Mouse (Mus musculus) left cerebral cortex, postnatal 14 days (tissue): ENCODE data around the gene Tigar. TPM values are rescaled to one million over a fixed set of nuclear protein-coding genes. Genes with fewer than 3 reads are reported as not detected.

Experiments
- DNase-seq, 2 experiments: peaks; one replicate each; pipeline ENCODE4 v3.0.0; 2021 to 2022; ENCODE audit warnings: low spot score in 2 of 2, mixed read lengths in 1 of 2
- intact Hi-C: fragments of 180-260 bp; cut with DNase I; formaldehyde crosslinking; loops from one replicate; pipeline ENCODE4 v1.15.1; 2025
- total RNA-seq, 2 experiments: library from RNA; stranded (reverse); gene quantifications; 2 replicates each; pipeline ENCODE4 v1.2.3; 2021

Gene Tigar
- total RNA-seq, 2 experiments from 2014 or later = 24.7 to 25.5 TPM

- intact Hi-C loops = no loop called here
- DNase-seq = no peak
Observed at GRCm38 (mm10) chr6:127106189-127106588, 3.2 kb downstream of the Tigar start.

GRCm38 (mm10) chr6:127105107-127105506 lies 4.2 kb downstream of the Tigar start:
- peak; percentile 62 to 78 for DNase-seq
- intact Hi-C loops = no loop called here

- no peak for DNase-seq
- intact Hi-C loops = no loop called here
Observed at GRCm38 (mm10) chr6:127104396-127105029, 4.8 kb downstream of the Tigar start.

DNA sequence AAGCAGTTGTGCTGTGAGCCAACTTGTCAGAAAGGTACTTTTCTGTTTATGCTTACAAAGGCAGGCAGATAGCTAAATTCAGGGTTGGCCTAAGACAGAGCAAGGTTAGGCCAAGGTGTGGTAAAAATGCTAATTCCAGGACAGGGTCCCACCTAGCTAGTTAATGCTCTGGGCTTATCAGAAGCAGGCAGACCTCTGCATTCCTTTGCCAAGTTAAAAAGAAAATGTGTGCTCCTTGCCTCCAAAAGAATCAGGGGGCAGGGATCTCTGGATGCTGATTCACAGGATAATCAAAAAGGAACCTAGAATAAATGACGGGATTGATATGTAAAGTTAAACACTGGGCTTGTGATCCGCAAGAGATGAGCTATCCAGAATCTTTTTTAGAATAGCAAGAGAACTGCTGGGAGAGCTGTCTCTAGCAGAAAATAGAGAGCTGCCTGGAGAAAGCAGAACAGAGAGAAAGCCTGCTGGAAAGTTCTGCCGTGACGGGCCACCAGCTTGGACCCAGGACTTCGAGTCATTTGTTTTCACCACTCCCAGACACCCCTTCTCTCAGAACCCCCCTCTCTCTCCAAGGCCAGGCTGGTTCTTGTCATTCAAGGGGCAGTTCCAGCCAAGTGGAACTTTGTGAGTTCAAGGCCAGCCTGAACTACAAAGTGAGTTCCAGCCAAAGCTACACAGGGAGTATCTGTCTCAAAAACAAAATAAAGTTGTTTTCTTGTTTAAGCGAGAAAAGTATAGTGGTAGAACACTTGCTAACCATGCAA lies 5.7 kb downstream of the Tigar start:
- intact Hi-C loops = no loop called here
- no peak for DNase-seq

GRCm38 (mm10) chr6:127094565-127094964 lies 14.8 kb downstream of the Tigar start:
- DNase-seq = peak; percentile 32 to 33
- intact Hi-C loops = no loop called here

DNA sequence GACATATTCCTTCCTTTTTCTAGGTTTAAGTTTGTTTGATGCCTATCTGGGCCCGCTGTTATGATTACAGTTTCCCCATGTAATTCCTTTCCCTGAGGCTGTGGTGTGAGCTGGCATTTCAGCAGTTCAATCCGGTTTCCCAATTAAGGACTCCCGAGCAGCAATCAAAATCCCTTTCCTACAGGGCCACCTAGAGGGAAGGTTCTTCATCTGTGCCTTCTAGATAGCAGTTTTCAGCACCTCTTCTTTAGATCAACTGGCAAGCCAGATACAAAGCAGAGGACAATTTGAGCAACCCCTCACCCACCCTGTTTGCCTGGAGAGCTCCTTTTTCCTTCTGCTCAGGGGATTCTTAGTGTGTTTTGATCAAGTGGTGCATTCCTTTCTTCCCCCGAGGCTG lies 22.6 kb downstream of the Tigar start:
- peak; percentile 80 to 83 for DNase-seq
- intact Hi-C loops = loop anchor here (5.0 kb wide), 1 partner anchor 129 kb away; no protein-coding TSS in a partner anchor

- intact Hi-C loops = no loop called here
Observed at GRCm38 (mm10) chr6:127081820-127082219, 27.5 kb downstream of the Tigar start.

DNA sequence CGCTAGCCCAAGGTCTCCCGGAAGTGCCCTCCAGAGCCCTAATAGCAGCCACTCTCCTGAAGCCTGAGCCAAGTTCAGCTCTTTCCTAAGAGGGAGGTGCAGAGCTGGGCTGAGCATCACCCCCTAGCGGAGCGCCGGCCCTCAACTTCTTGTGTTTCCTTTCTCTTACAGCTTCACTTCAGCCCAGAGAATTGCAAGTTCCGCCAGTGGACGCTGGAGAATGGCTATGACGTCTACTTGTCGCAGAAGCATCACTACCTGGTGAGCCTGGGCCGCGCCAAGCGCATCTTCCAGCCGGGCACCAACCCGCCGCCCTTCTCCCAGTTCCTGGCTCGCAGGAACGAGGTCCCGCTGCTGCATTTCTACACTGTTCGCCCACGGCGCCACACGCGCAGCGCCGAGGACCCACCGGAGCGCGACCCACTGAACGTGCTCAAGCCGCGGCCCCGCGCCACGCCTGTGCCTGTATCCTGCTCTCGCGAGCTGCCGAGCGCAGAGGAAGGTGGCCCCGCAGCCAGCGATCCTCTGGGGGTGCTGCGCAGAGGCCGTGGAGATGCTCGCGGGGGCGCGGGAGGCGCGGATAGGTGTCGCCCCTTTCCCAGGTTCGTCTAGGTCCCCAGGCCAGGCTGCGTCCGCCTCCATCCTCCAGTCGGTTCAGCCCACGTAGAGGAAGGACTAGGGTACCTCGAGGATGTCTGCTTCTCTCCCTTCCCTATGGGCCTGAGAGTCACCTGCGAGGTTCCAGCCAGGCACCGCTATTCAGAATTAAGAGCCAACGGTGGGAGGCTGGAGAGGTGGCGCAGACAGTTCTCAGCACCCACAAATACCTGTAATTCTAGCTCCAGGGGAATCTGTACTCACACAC lies 29.3 kb downstream of the Tigar start:
- intact Hi-C loops = no loop called here
- DNase-seq = peak; percentile 81 to 83

More at GRCm38 (mm10) chr6:127081820-127082219, 27.5 kb downstream of the Tigar start:
- DNase-seq = no peak

GRCm38 (mm10) chr6:127072817-127073216 lies 36.5 kb downstream of the Tigar start, which contains the start of gene Fgf23:
Fgf23 (plus strand) TSS chr6:127072902.
- no peak for DNase-seq
- intact Hi-C loops = no loop called here

- intact Hi-C loops = no loop called here
Observed at GRCm38 (mm10) chr6:127064815-127065214, 44.5 kb downstream of the Tigar start.

DNA sequence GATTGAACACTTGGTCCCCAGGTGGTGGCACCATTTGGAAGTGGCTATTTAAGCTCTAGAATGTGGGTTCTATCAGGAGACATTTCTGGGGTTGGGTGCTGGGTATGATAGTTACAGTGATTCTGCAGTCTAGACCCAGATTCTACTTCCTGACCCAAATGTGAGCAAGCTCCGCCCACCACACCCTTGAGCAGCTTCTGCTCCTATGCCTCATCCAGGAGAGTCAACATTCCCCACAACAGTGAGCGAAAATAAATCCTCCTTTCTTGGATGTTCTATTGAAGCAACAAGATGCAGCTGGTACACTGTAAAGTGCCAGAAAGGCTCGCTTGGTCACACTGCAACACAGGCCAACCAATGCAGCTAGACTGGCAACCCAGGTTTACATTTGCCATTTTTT lies 45.4 kb downstream of the Tigar start:
- DNase-seq = no peak
- intact Hi-C loops = no loop called here

More at GRCm38 (mm10) chr6:127064815-127065214, 44.5 kb downstream of the Tigar start:
- DNase-seq = no peak

DNA sequence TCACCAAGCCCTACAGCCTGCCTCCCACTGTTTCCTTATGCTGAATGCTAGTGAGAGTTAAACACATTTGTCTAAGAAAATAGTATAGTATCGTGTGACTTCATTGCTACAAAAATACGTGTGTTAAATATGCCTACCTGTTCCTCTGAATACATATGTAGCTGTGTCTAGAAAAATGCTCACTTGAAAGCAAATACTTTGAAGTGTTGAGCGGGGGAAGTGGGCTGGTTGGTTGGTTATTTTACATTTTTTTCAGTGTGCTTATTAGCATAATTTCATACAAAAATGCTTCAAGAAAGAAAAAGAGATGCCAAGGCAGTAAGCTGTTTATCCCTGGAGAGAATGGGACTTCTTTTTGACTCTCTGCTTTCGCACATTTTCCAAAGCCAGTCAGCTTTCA lies 49.4 kb downstream of the Tigar start:
- intact Hi-C loops = no loop called here
- DNase-seq = peak in 1 of 2 experiments; percentile 43

DNA sequence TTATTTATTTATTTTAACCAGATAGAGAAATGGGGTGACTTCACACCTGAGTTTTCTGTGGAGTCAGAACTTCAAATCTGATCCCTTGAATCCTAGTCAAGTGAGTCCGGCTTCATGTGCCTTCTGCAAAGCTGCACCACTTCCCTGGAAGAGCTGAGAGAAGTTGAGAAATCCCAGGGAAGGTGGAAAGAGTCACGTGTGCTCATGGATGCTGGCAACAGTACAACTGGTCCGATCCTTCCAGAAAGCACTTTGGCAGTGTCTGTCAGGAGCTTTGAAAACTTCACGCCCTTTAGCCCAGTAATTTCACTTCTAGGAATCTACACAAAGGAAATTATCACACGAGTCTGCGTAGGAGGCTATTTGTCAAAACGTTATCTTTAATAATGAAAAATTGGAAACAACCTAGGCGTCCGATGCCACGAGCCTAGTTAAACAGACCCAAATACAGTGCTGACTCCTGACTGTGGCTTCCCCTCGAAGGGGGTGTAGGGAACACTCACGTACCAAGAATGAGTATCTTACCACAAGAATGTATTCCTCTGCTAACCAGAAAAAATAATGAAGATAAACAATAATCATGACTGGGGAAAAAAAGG lies 52.3 kb downstream of the Tigar start:
- no peak for DNase-seq
- intact Hi-C loops = no loop called here

- no peak for DNase-seq
- intact Hi-C loops = no loop called here
Observed at GRCm38 (mm10) chr6:127050847-127051246, 58.5 kb downstream of the Tigar start.

- no peak for DNase-seq
- intact Hi-C loops = no loop called here
Observed at GRCm38 (mm10) chr6:127044909-127045308, 64.4 kb downstream of the Tigar start.

Other genes with a start within 250 kb of the Tigar start
- gene Dyrk4, start 187.7 kb downstream of the Tigar start, total RNA-seq = under 1 TPM in 1 of 2 experiments, not detected in 1; 0.37 TPM
- gene Rad51ap1, start 170.0 kb downstream of the Tigar start, total RNA-seq = 1 to 10 TPM; 2.7 to 3.6 TPM
- gene D6Wsu163e, start 169.6 kb downstream of the Tigar start, total RNA-seq = 10 to 100 TPM; 35.1 to 44.9 TPM
- not detected for gene Fgf6, start 94.0 kb downstream of the Tigar start, total RNA-seq
- under 1 TPM; 0.49 to 0.64 TPM for gene Fgf23, start 36.7 kb downstream of the Tigar start, total RNA-seq
- 100 to 1,000 TPM; 102 to 106 TPM for gene Ccnd2, start 42.6 kb upstream of the Tigar start, total RNA-seq